Mouse (Mus musculus): ENCODE measurements around the gene Igfbp7. TPM values are rescaled to one million over a fixed set of nuclear protein-coding genes. Genes with fewer than 3 reads are reported as not detected.

Igfbp7 gene
- 21.5 and 65.0 TPM in 2 replicates for polyA plus RNA-seq (2012; ENCODE audit: low replicate concordance)

DNA sequence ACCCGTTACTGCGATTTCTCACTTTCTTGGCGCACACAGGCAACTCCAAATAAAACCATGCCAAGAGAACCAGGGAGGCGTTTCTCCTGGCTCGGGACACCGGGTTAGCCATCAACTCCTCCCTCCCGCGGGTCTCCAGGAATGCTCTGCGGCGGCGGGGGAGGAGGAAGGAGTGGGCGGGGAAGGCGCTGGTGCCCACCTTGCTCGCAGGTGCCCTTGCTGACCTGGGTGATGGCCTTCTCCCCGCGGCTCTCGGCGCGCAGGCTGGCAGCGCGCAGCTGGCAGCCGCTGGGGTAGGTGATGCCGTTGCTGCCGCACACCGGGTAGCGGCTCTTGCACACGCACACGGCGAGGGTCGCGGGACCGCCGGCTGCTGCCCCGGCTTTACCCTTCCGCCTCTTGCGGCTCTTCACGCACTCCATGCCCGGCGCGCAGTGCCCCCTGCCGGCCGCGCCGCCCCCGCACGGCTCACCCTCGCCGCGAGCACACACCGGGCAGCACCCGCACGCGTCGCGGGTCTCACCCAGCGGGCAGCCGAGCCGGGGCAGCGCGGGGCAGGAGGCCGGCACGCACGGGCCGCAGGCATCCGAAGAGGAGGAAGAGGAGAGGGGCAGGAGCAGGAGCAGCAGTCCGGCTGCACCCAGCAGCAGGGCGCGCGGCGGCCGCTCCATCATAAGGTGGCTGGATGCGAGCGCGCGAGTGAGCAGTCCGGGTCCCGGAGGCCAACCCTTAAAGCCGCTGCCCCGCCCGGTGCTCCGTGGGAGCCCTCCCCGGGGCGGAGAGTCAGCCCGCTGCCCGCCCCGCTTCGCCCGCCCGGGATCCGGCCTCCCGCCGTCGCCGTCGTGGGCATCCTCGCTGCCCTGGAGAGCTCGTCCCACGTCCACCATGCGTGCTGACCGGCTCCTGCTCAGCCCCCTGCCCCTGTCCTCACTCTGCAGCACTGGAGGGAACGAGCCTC lies at the start of gene Igfbp7:
Gene Igfbp7, minus strand, starts transcription at position 701 of the 958 bp plus-strand sequence.

DNA sequence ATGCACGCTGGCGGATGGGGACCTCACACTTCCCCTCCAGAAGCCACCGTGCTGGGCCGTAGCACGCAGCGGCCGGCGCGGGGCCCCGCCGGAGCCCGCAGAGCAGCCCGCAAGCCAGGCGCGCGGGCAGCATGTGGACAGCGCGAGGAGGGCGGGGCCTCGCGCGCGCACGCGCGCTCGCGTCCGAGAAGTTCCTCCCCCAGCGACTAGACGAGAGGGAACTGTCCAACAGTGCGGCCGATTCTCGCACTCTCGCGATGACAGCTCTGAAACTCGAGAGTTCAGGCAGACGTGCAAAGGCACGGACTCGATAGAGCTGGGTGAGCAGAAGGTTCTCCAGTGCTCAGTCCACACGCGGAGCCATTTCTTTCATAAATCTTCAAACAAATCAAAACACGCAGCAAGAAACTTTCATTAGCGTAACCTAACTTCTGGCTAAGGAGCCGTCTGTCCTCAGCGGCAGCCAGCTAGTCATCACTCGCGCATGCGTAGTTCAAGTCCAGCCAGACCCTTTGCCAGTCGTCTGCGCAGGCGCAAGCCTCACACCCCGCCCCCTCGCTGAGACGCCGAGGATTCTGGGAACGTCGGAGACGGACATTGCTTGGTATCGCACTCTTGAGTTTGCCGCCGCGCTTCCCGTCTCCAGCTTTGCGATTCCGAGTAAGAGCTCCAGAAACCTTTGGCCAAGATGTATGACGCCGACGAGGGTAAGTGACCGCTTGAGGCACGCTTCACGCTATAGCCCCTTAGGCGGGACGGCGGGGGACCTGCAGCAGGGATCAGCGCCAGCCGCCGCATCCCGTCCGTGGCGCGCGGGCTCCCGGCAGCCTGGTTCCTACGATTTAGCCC lies 97.7 kb downstream of the Igfbp7 start, which contains the start of the genes Noa1 and Polr2b:
Gene Noa1, minus strand, starts transcription at position 161 of the 849 bp plus-strand sequence.
Gene Polr2b, plus strand, starts transcription at position 224 of the 849 bp plus-strand sequence.

Other genes starting within 250 kb of the Igfbp7 start
- 0.36 TPM in 1 of 2 replicates, not detected in the other for gene Spink2, start 196.6 kb downstream of the Igfbp7 start, polyA plus RNA-seq (2012; ENCODE audit: low replicate concordance)
- 14.3 and 16.5 TPM in 2 replicates for gene Rest, start 142.6 kb downstream of the Igfbp7 start, polyA plus RNA-seq (2012; ENCODE audit: low replicate concordance)
- 18.9 and 19.2 TPM in 2 replicates for gene Noa1, start 98.0 kb downstream of the Igfbp7 start, polyA plus RNA-seq (2012; ENCODE audit: low replicate concordance)
- 1.7 and 2.9 TPM in 2 replicates for gene Polr2b, start 97.9 kb downstream of the Igfbp7 start, polyA plus RNA-seq (2012; ENCODE audit: low replicate concordance)

All from hematopoietic multipotent progenitor cell, adult 10-12 weeks (in vitro differentiated cells).